Mouse (Mus musculus): Measurements from ENCODE around the gene Cplx2.

DNA sequence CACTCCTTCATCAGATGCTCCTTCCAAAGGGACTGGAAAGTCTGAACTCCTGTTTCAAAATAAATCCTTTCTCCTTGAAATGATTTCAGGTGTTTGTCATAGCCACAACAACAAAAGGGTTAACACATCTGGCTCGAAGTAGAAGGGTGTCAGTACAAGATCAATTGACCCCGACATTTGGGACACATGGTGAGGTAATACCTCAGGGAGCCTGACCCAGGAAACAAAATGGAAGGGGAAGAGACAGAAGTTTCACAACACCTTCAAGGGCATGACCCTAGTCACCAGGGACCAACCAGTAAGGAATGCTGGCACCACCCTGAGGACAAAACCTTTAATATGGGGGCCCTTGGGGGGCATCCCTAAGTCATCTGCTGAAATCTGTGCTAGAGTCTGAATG lies 58.9 kb downstream of the Cplx2 start:
- no peak for TF ChIP-seq CTCF (IDR thresholded peaks at IDR 0.05; ENCODE audit: borderline replicate concordance, insufficient read depth, low read depth, low read length)
- TF ChIP-seq POLR2A (IDR thresholded peaks at IDR 0.05; ENCODE audit: borderline replicate concordance, insufficient read depth, low read length) = no peak
